Mouse (Mus musculus) ovary, postnatal 10 days (tissue): ENCODE data around the gene Eme1.

ENCODE experiments used
- DNase-seq: peaks from one replicate; pipeline ENCODE4 v3.0.0; 2022; ENCODE audit warnings: low spot score

Gene Eme1

GRCm38 (mm10) chr11:94646457-94646856 is 7.3 kb downstream of the Eme1 start:
- DNase-seq = no peak

- no peak for DNase-seq
These were observed 9.1 kb downstream of the Eme1 start for GRCm38 (mm10) chr11:94644461-94645219.

DNA sequence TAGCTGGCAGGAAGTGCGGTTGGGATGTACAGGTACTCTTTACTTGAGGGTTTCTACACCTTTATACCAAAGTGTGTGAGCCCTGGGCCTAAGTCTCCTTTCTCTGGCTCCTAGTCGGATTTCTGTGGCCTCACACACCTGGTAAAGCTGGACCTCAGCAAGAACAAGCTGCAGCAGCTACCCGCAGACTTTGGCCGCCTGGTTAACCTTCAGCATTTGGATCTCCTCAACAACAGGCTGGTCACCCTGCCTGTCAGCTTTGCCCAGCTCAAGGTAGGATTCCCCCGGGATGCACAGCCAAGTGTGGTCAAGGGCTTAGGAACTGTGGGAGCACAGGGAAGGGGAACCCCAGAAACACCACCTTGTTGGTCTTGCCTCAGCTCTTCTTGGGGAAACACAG is 19.3 kb downstream of the Eme1 start:
- DNase-seq = no peak

- no peak for DNase-seq
These were observed 20.8 kb downstream of the Eme1 start for GRCm38 (mm10) chr11:94632988-94633387.

- no peak for DNase-seq
These were observed 21.8 kb downstream of the Eme1 start for GRCm38 (mm10) chr11:94631969-94632368.

DNA sequence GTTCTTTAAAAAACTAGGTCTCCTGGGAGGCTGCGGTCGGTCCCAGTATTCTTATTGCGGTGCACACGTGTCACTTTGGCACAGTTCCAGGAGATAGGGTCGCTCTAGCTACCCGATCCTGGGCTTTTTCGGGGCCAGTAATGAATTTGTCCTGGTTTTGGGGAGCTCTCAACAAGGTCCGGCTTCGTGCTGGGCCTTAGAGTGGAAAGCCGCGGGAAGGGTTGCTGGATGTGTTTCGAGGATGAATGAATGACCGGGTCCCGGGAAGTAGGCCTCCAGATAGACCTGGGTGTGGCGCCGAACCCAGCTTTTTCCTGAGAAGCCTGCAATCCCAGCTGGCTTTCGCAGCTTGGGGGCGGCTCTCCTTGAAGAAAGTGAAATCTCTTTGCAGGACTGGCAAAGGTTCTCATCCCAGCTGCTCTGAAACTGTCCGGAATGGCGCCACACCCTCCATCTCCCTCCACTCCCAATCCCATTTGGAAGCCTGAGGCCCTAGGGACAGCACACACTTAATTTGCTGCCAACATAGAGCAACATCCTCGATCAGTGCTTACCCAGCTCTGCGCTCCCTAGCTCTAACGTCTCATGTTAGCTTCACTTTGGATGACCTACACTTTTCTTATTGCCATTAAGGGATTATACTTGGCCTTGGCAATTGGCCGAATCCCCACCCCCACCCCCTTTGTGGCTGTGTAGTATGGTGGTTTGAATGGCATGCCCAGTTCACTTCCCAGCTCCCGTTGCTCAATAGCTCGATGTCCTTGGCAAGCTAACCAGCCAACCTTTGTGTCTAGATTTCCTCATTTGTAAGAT is 23.4 kb downstream of the Eme1 start:
- peak; percentile 38 for DNase-seq

- DNase-seq = no peak
These were observed 23.9 kb downstream of the Eme1 start for GRCm38 (mm10) chr11:94629884-94630198.

DNA sequence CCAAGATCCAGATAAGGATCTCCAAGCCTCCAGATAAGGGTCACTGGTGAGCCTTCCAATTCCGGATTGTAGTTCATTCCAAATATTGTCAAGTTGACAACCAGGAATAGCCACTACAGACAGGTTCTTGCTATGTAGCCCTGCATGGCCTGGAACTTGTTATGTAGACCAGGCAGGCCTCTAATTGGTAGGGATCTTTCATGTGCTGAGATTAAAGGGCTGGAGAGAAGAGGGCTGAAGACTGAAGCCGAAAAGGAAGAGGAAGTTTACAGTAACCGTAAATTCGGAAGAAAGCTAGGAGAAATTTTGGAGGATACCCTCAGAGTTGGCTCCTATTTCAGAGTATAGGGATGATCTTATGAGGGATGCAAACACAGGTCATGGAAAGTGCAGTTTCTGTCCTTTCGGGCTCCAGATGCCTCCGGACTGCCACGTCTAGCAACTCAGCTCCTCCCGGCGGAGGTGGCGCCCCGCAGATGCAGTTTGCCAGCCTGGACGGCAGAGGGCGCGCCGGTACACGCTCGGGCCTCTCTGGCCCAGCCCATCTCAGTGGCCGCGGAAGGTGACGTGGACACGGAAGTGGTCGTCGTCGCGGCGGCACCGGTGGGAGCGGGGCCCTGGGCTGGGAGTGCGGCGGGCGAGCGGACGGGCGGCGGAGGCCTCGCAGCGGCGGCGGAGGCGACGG is 24.4 kb downstream of the Eme1 start, which contains the start of gene Lrrc59:
Gene Lrrc59 (plus strand): TSS at position 569 of the 685 bp plus-strand sequence.
- peak; percentile 96 for DNase-seq

- no peak for DNase-seq
These were observed 31.6 kb downstream of the Eme1 start for GRCm38 (mm10) chr11:94622162-94622561.

- no peak for DNase-seq
These were observed 32.3 kb downstream of the Eme1 start for GRCm38 (mm10) chr11:94621458-94621852.

- no peak for DNase-seq
These were observed 32.9 kb downstream of the Eme1 start for GRCm38 (mm10) chr11:94620766-94621457.

- no peak for DNase-seq
These were observed 36.1 kb downstream of the Eme1 start for GRCm38 (mm10) chr11:94617646-94618045.

GRCm38 (mm10) chr11:94615494-94615893 is 38.3 kb downstream of the Eme1 start:
- DNase-seq = no peak

DNA sequence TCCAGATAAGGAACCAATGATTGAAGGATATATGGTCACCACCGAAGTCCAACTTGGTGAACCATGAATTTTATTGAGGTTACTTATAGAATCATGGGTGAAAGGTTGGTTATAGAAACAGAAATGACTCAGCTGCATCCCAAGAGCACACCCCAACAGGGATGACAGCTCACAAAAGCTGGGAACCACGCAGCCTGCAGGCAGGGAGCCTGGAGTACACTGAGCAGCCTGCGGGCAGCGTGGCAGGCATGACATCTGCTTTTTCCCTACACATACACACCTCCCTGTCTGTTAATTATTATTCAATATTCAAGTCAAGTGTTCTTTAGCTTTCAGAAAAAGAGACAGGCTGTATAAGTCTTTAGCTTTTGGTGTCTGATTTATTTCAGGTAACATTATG is 39.2 kb downstream of the Eme1 start:
- DNase-seq = no peak

GRCm38 (mm10) chr11:94610744-94611740 is 42.7 kb downstream of the Eme1 start:
- no peak for DNase-seq

DNA sequence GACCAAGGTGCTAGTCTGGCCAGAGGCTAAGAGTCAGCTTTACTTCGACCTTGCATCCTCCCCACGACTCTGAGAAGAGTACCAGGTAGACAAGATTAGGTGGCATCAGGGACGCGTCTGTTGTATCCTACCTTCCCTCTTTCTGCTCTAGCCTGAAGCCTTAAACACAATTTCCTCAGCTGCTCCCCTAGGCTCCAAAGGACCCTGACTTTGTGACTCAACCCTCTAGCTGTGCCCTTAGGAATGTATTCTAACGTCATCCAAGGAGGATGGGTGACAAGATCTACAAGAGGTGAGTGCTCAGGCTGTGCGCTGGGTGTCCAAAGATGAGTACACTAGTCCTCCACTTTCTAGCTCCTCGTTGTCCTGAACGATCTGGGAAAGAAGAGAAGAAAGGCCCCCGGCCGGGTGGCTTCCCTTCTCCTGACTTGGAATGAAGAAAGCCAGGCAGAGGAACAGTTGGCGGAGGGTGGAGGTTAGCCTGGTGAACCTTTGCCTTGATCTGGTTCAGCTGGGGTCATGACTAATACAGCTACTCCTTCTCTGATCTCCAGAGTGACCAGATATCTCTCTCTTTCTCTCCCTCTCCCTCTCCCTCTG is 51.3 kb downstream of the Eme1 start:
- DNase-seq = no peak

DNA sequence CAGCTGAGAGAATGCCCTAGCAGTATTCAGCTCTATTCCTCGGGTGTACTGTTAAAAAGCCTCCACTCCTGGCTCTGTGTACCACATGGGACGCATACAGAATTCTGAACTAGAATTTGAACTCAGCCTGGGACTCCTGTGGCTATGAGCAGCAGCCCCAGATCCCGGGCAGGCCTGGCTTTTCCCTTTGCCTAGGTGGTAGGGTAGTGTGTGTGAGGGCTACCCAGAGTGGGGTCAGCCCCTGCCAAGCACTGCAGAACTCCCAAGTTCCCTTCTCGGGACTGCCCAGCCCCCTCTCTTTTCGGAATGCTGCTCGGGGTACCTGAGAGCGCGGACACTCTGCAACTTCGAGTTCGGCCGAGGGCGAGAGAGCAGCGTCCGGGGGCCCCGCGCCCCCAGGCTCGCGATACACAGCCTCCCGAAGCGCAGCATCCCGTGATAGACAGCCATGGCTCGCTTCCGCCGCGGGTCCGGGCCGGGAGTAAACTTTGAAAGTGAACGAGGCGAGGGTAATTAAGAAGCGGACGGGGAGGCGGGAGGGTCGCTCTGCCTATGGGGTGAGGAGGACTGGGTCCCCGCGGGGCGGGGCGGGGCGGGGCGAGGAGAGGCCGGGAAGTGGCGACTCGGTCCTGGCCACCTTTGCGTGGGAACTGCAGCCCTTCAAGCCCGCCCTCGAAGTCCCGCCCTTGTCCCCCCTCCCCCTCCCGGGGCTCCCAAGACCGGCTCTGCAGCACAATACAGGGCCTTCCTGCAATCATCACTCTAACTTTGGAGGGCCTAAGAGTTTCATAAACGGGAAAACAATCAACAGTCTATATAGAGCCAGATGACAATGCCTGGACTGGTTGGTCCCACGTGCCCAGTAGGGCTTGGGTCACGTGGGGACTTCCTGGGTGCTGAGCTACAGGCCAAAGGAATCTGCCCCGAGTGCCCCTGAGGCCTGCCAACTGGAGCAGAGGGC is 52.2 kb downstream of the Eme1 start, which contains the start of gene Acsf2:
Gene Acsf2 (minus strand): TSS at position 551 of the 961 bp plus-strand sequence.
- DNase-seq = peak; percentile 60

- no peak for DNase-seq
These were observed 53.3 kb downstream of the Eme1 start for GRCm38 (mm10) chr11:94600447-94600846.

- no peak for DNase-seq
These were observed 55.2 kb downstream of the Eme1 start for GRCm38 (mm10) chr11:94598437-94599120.
